Mouse (Mus musculus): ENCODE data around the gene Ckap2l. TPM values are rescaled to one million over a fixed set of nuclear protein-coding genes. Genes with fewer than 3 reads are reported as not detected.

Gene Ckap2l
- total RNA-seq, 2 experiments from 2014 or later: 0.47 to 0.69 TPM

Other genes starting within 250 kb of the Ckap2l start
- gene Vinac1, start 249.0 kb downstream of the Ckap2l start, total RNA-seq (2021): not detected
- gene Ttl, start 231.3 kb downstream of the Ckap2l start, total RNA-seq (2021): 1 to 10 TPM; 5.6 to 6.5 TPM
- gene Polr1b, start 196.2 kb downstream of the Ckap2l start, total RNA-seq (2021): 10 to 100 TPM in 1 of 2 experiments, 1 to 10 TPM in 1; 8.9 to 11.7 TPM
- gene Chchd5, start 167.5 kb downstream of the Ckap2l start, total RNA-seq (2021): 1 to 10 TPM; 8.4 to 8.7 TPM
- 10 to 100 TPM in 1 of 2 experiments, 1 to 10 TPM in 1; 7.9 to 10.5 TPM for gene Slc20a1, start 98.4 kb downstream of the Ckap2l start, total RNA-seq (2021)
- gene Il1a, start 12.8 kb upstream of the Ckap2l start, total RNA-seq (2021): not detected
- not detected for gene Il1b, start 73.9 kb upstream of the Ckap2l start, total RNA-seq (2021)
- gene F830045P16Rik, start 239.4 kb upstream of the Ckap2l start, total RNA-seq (2021): not detected

Data from gastrocnemius, postnatal 36 days (tissue).